Mouse (Mus musculus) E14TG2a.4 (cell line): ENCODE measurements at regions not wholly inside any gene's neighbourhood (a gene's known extent, or its start where the extent isn't known, plus 50 kb on each side); places are given as distances from the start of the nearest gene placed in this dataset.

ENCODE experiments used
- CTCF ChIP-seq: conservative IDR thresholded peaks from 2 replicates; pipeline ENCODE4 v1.5.1; 2014; ENCODE audit warnings: low read length
- NANOG ChIP-seq: IDR thresholded peaks from 2 replicates; pipeline ENCODE4 v1.6.1; 2014; ENCODE audit warnings: borderline replicate concordance, low read length, mixed read lengths
- POU5F1 ChIP-seq: IDR thresholded peaks from 2 replicates; pipeline ENCODE4 v1.6.1; 2014; ENCODE audit warnings: low read length, borderline replicate concordance

DNA sequence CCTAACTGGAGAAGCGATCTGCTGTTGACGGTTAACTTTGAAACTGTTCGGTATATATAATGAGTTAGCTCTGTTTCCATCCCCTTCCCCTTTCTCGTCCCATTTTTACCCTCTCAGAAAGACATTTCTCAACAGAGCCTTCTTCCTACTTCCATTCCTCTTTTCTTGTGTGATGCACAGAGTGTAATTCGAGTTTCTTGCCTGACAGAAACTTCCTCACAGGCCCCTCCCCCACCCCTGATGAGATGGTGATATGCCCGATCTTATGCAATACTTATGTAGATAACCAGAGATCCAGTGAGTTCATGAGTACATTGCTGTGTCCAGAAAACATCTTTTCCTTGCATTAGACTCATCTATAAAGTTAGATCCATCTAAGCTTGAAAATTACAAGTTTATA lies 114.2 kb downstream of the Avpr1a start:
- TF ChIP-seq CTCF (no peak), POU5F1 (no peak), NANOG (no peak)
